Mouse (Mus musculus) neural tube, embryonic 13.5 days (tissue): Measurements from ENCODE around the gene Hivep3. TPM values are rescaled to one million over a fixed set of nuclear protein-coding genes. Genes with fewer than 3 reads are reported as not detected.

ENCODE experiments used
- ATAC-seq: fragments of 200-750 bp; cut with Nextera tagmentation; 2 replicates; pipeline ENCODE4 v1.8.0; 2017; ENCODE audit warnings: low read depth, mild to moderate bottlenecking, moderate TSS enrichment, moderate library complexity
- H3K27ac ChIP-seq: fragments of 300-500 bp; sonication (generic); replicated peaks from 2 replicates; pipeline ENCODE4 v1.5.1; 2015; ENCODE audit warnings: moderate library complexity, mild to moderate bottlenecking, inconsistent platforms
- H3K27me3 ChIP-seq: fragments of 300-500 bp; sonication (generic); 2 replicates; pipeline ENCODE4 v1.6.1; 2015; ENCODE audit warnings: mild to moderate bottlenecking, inconsistent platforms
- H3K36me3 ChIP-seq: fragments of 300-500 bp; sonication (generic); 2 replicates; pipeline ENCODE4 v1.6.1; 2015; ENCODE audit warnings: mild to moderate bottlenecking, inconsistent platforms
- H3K4me1 ChIP-seq: fragments of 300-500 bp; sonication (generic); replicated peaks from 2 replicates; pipeline ENCODE4 v1.6.1; 2015; ENCODE audit warnings: inconsistent platforms
- H3K4me2 ChIP-seq: fragments of 300-500 bp; sonication (generic); 2 replicates; pipeline ENCODE4 v1.6.1; 2015; ENCODE audit warnings: inconsistent platforms, mild to moderate bottlenecking, moderate library complexity
- H3K4me3 ChIP-seq: fragments of 300-500 bp; sonication (generic); 2 replicates; pipeline ENCODE4 v1.5.1; 2015; ENCODE audit warnings: mild to moderate bottlenecking, inconsistent platforms
- H3K9ac ChIP-seq: fragments of 300-500 bp; sonication (generic); 2 replicates; pipeline ENCODE4 v1.6.1; 2015; ENCODE audit warnings: moderate library complexity, mild to moderate bottlenecking, inconsistent platforms
- H3K9me3 ChIP-seq: fragments of 300-500 bp; sonication (generic); 2 replicates; pipeline ENCODE4 v1.6.1; 2016; ENCODE audit warnings: inconsistent platforms
- WGBS: fragments of 180-500 bp; shearing (Covaris S2); methylation state at CpG from one replicate; pipeline ENCODE4 v1.1.7; 2015; 5-methylcytosine and 5-hydroxymethylcytosine counted together
- polyA plus RNA-seq: library from polyadenylated mRNA; unstranded; fragments of >200 nt; fragmentation: Nextera tagmentation; extraction: Ambion mirVana; gene quantifications from 2 replicates; pipeline ENCODE4 v1.2.1, GENCODE M21; 2015

The Hivep3 gene
- polyA plus RNA-seq, 1 experiment from 2014 or later: 20.6 TPM

DNA sequence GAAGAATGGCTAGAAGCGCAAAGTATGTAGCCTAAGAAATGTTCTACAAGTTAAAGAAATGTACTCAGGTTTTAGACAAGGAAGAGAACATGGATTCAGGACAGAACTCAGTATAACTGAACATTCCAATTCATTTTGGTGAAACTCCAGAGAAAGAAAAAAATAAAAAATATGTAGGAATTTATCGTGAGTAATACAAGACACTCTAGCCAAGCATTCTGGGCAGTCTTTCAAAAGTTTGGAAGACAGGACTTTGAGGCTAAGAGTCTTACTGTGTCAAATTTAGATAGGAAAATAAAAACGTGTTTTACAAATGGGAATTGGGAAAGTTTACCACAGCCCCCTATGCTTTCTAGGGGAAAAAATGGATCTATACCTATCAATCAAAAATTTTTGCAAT lies 350.1 kb downstream of the Hivep3 start:
- ATAC-seq: no peak
- no peak overlapping the region for H3K9ac ChIP-seq
- no peaks in the 10 kb centered on the region for H3K4me1 ChIP-seq
- H3K9me3 ChIP-seq: no peaks in the 10 kb centered on the region
- 80% methylated on average over 3 of the region's 3 CpGs for WGBS
- H3K27me3 ChIP-seq: no peaks in the 10 kb centered on the region
- H3K4me3 ChIP-seq: no peak overlapping the region
- H3K27ac ChIP-seq: no peak overlapping the region
- no peak overlapping the region for H3K4me2 ChIP-seq
- no peaks in the 10 kb centered on the region for H3K36me3 ChIP-seq

DNA sequence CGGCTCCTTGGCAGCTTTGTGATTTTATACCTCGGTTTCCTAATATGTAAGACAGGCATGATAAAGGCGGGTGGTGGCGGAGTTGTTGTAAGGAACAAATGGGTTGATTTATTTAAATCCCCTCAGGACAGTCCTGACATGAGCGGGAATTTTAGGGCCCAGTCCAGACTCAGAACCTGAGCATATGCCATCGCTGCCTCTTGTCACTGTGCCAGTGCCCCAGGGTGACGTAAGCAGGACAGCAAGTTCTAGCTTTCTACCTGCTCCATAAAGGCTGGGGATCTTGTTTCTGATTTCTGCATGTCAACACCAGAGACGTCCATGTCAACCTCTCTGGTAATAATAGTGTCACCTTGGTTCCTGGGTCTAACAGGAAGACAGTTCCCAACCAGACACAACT lies 356.0 kb downstream of the Hivep3 start:
- Histone ChIP-seq H3K9me3 (no peaks in the 10 kb centered on the region), H3K27ac (no peak overlapping the region), H3K36me3 (no peaks in the 10 kb centered on the region), H3K9ac (no peak overlapping the region), H3K27me3 (no peaks in the 10 kb centered on the region), H3K4me1 (0 out of 2 replicates have a peak, but pooled peaks cover 4% of the 10 kb centered on the region), H3K4me3 (no peak overlapping the region), H3K4me2 (no peak overlapping the region)
- no peak for ATAC-seq
- WGBS: 70% methylated on average over 8 of the region's 8 CpGs

DNA sequence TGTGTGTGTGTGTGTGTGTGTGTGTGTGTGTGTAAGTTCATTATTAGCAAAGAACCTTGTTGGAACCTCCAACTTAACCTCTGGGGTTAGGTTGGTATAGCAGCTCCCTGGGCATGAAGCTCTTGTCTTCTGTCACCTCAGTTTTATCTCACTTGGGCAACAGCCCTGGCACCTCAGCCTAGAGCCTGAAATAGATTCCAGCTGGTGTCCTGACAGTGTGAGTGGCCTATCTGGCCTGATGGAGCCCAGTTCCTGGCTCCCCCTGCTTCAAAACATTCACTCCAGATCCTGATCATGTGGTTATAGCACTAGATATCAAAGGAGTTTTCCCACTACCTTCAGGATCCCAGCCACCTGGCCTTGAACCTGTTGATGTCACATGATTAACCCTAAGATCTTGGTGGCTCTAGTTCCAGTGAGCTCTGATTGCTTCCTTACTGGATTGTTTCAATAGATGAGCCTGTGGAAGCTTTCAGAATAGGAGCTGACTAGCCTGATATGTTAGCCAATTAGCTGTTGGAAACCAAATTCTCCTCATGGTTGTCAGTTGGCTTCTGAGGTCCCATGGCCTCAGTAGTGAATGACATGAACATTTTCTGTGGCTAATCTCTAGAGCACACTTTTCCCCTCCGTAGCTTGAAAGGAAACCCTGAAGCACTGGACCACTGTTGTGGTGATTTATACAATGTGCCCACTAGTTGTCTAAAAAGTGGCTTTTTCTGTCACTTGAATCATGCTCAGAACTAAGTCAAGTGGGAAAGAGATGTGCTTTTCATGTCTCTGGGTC lies 358.6 kb downstream of the Hivep3 start:
- no peak overlapping the region for H3K27ac ChIP-seq
- peaks cover 14% of the 10 kb centered on the region; the same call in 1 of the 2 replicates for H3K36me3 ChIP-seq
- H3K4me3 ChIP-seq: no peak overlapping the region
- 0 out of 2 replicates have a peak, but pooled peaks cover 4% of the 10 kb centered on the region for H3K4me1 ChIP-seq
- no peak overlapping the region for H3K9ac ChIP-seq
- ATAC-seq: no peak
- no peaks in the 10 kb centered on the region for H3K27me3 ChIP-seq
- no peak overlapping the region for H3K4me2 ChIP-seq
- 81% methylated on average over 1 of the region's 1 CpGs for WGBS
- no peaks in the 10 kb centered on the region for H3K9me3 ChIP-seq

DNA sequence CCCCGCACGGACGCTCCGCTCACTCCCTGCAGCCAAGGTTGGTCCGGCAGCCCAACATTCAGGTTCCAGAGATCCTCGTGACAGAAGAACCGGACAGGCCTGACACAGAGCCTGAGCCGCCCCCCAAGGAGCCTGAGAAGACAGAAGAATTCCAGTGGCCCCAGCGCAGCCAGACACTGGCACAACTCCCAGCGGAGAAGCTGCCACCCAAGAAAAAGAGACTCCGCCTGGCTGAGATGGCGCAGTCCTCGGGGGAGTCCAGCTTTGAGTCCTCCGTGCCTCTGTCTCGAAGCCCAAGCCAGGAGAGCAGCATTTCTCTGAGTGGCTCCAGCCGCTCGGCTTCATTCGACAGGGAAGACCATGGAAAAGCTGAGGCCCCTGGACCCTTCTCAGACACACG lies 363.4 kb downstream of the Hivep3 start:
- Histone ChIP-seq H3K4me1 (no peaks in the 10 kb centered on the region), H3K4me3 (no peak overlapping the region), H3K36me3 (peaks cover 35% of the 10 kb centered on the region), H3K9ac (no peak overlapping the region), H3K4me2 (no peak overlapping the region), H3K27ac (no peak overlapping the region), H3K27me3 (no peaks in the 10 kb centered on the region), H3K9me3 (peaks cover 26% of the 10 kb centered on the region)
- WGBS: 93% methylated on average over 19 of the region's 19 CpGs
- ATAC-seq: no peak

DNA sequence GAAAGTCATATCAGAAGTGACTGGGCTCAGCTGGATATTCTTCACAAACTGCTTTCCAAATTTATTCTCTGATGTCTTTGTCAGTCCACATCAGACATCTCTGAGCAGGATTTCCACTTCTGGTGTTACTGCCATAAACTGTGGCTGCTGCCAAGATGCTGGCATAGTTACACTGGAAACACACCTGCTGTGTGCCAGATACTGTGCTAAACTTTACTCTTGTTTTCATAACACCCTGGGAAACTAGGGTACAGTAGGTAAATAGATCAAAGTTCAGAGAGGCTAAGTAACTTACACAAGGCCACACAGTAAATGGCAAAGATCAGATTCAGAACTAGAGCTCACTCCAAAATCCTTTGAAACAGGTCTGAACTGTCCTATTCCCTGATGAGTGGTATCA lies 367.6 kb downstream of the Hivep3 start:
- no peak overlapping the region for H3K27ac ChIP-seq
- peaks cover 30% of the 10 kb centered on the region for H3K36me3 ChIP-seq
- H3K9me3 ChIP-seq: peaks cover 26% of the 10 kb centered on the region
- no peak overlapping the region for H3K4me2 ChIP-seq
- H3K4me1 ChIP-seq: no peaks in the 10 kb centered on the region
- ATAC-seq: no peak
- H3K9ac ChIP-seq: no peak overlapping the region
- no peak overlapping the region for H3K4me3 ChIP-seq
- H3K27me3 ChIP-seq: no peaks in the 10 kb centered on the region

DNA sequence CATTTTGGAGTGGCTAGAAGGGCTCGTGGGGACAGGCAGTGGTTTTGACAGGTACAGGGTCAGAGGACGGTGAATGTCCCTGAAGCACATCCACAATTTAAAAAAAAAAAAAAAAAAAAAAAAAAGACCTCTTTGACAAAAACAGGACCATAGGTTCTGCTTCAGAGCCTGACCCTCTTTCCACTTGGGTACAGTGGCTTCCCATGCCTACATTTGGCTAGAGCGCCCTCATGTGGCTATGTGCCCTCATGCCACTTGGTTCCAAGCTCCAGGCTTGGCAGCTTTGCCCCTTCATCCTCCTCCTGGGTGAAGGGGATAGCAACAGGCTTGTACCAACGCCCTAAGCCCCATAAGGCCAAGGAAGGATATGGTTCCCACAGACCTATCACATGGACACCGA lies 371.0 kb downstream of the Hivep3 start:
- Histone ChIP-seq H3K4me3 (no peak overlapping the region), H3K9ac (no peak overlapping the region), H3K27ac (no peak overlapping the region), H3K36me3 (no peaks in the 10 kb centered on the region), H3K4me1 (no peaks in the 10 kb centered on the region), H3K27me3 (no peaks in the 10 kb centered on the region), H3K4me2 (no peak overlapping the region), H3K9me3 (peaks cover 4% of the 10 kb centered on the region)
- ATAC-seq: no peak
- WGBS: 45% methylated on average over 5 of the region's 5 CpGs

DNA sequence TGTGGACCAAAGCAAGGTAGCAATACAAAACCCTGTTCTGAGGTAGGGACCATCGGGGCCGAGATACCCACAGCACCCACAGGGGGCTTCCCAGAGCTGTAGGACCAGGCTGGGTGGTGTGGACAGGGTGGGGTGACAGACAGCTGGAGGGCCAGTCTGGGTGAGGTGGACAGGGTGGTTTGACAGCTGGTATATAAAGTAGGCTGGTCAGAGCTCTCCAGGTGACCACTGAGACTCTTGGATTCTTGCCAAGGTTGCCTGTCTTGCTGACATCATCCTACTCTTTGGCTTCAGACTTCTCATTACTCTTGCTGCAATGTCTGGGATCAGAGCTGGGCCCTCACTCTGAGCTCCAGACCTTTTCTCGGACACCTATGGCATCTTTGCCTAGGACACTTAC lies 372.8 kb downstream of the Hivep3 start:
- Histone ChIP-seq H3K4me2 (no peak overlapping the region), H3K27ac (no peak overlapping the region), H3K36me3 (no peaks in the 10 kb centered on the region), H3K4me1 (no peaks in the 10 kb centered on the region), H3K27me3 (no peaks in the 10 kb centered on the region), H3K9me3 (no peaks in the 10 kb centered on the region), H3K4me3 (no peak overlapping the region), H3K9ac (no peak overlapping the region)
- 85% methylated on average over 3 of the region's 3 CpGs for WGBS
- ATAC-seq: no peak

DNA sequence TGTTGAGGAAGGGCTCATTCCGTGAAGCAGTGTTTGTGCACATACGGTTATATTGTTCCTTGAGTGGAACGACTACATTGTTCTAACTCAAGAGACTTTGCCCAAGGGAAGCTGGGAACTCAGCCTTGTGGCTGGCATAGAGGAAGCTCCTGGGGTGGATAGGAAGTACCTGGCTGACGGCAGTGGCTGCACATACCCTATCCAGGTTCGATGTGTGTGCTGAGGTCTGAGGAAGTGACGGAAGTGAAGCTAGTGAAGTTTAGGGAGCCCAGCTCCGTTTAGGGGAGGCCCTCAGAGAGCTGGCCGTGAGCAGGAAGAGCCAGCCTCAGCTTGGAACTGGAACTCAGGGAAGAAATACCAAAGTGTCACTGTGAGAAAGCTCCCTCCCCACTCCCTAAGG lies 374.2 kb downstream of the Hivep3 start:
- no peaks in the 10 kb centered on the region for H3K9me3 ChIP-seq
- ATAC-seq: no peak
- H3K9ac ChIP-seq: no peak overlapping the region
- H3K36me3 ChIP-seq: no peaks in the 10 kb centered on the region
- no peak overlapping the region for H3K4me2 ChIP-seq
- H3K27ac ChIP-seq: no peak overlapping the region
- H3K27me3 ChIP-seq: no peaks in the 10 kb centered on the region
- WGBS: 75% methylated on average over 8 of the region's 8 CpGs
- no peaks in the 10 kb centered on the region for H3K4me1 ChIP-seq
- H3K4me3 ChIP-seq: no peak overlapping the region

DNA sequence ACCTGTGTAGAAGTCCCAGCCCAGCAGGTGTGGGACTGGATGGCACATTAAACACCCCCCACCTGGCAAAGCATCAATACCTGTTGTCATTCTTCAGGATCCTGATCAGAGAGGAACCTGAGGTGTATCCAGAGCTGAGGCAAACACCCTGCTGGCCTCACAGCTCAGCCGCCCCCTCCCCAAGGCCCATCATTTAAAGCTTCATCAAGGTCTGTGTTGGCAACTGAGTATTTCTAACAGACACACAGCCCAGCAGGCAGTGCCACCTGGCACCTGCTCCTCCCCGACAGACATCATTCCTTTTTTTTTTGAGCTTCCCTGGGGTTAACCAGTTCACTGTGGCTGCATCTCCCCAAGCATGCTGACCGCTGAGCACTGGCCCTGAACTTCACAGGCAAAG lies 381.9 kb downstream of the Hivep3 start:
- Histone ChIP-seq H3K27ac (no peak overlapping the region), H3K4me2 (no peak overlapping the region), H3K9me3 (peaks cover 4% of the 10 kb centered on the region; the same call in 1 of the 2 replicates), H3K4me3 (no peak overlapping the region), H3K27me3 (no peaks in the 10 kb centered on the region), H3K4me1 (no peaks in the 10 kb centered on the region), H3K9ac (no peak overlapping the region), H3K36me3 (no peaks in the 10 kb centered on the region)
- WGBS: 90% methylated on average over 3 of the region's 3 CpGs
- no peak for ATAC-seq

DNA sequence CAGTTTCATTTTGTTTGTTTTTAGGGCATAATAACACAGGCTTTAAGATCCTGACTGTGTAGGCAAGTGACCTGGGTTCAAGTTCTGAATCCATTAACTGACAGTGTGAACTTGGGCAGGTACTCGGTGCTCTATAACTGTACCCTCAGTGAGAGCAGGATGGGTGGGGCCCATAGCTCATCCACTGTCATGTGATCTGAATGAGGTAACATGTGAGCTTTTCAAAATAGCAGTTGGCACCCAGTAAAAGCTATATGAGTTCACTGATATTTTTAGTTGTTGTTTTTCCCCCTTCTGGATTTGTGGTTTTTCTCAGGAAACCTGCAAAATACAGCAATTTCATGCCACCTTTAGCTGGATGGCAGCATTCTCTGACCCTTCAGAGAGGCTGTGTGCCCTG lies 382.7 kb downstream of the Hivep3 start:
- Histone ChIP-seq H3K27ac (no peak overlapping the region), H3K36me3 (no peaks in the 10 kb centered on the region), H3K9ac (no peak overlapping the region), H3K9me3 (peaks cover 4% of the 10 kb centered on the region; the same call in 1 of the 2 replicates), H3K27me3 (no peaks in the 10 kb centered on the region), H3K4me1 (no peaks in the 10 kb centered on the region), H3K4me2 (no peak overlapping the region), H3K4me3 (no peak overlapping the region)
- no peak for ATAC-seq
- 93% methylated on average over 1 of the region's 1 CpGs for WGBS

DNA sequence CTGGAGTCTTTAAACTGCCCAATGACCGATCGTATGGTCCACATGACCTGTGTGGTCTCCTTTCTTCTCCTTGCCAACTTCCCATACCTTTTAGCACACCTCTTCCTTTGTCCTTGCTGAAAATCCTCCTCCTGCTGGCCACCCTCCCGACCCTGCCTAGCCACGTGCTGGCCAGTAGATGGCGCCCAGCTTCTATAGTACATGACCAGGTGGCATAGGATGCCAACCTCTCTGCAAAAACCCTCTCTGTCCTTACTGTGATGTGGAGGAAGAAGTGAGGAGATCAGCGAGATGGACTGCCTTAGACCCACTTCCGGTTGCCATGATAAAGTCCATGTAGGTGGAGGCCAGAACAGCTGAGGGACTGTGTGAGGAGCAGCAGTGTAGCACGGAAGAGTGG lies 386.7 kb downstream of the Hivep3 start:
- Histone ChIP-seq H3K27ac (no peak overlapping the region), H3K9me3 (peaks cover 4% of the 10 kb centered on the region; the same call in 1 of the 2 replicates), H3K4me3 (no peak overlapping the region), H3K4me2 (no peak overlapping the region), H3K9ac (no peak overlapping the region), H3K36me3 (0 out of 2 replicates have a peak, but pooled peaks cover 3% of the 10 kb centered on the region), H3K27me3 (no peaks in the 10 kb centered on the region), H3K4me1 (no peaks in the 10 kb centered on the region)
- peak; percentile 33; the same call in 1 of the 2 replicates for ATAC-seq
- 32% methylated on average over 8 of the region's 8 CpGs for WGBS

DNA sequence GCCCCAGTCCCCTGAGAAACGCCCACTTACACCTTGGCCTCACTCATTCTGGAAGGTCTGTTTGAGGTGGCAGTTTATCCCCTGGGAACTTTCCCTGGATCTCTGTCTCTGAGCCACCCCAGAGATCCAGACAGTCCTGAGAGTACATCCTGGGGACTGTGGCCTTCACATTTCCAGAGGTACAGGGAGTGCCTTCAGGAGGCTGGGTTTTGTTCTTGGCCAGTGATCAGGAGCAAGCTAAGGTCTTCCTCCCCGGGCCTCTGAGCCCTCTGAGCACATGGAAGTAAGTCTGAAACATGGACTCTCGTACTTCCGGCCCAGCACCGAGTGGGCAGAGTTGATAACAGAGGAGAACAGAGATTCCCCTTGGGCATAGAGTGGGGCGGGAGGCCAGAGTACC lies 391.1 kb downstream of the Hivep3 start:
- H3K36me3 ChIP-seq: 0 out of 2 replicates have a peak, but pooled peaks cover 3% of the 10 kb centered on the region
- no peak for ATAC-seq
- no peaks in the 10 kb centered on the region for H3K27me3 ChIP-seq
- H3K9me3 ChIP-seq: no peaks in the 10 kb centered on the region
- WGBS: 93% methylated on average over 6 of the region's 6 CpGs
- no peak overlapping the region for H3K9ac ChIP-seq
- H3K4me3 ChIP-seq: no peak overlapping the region
- H3K4me1 ChIP-seq: no peaks in the 10 kb centered on the region
- no peak overlapping the region for H3K4me2 ChIP-seq
- no peak overlapping the region for H3K27ac ChIP-seq

DNA sequence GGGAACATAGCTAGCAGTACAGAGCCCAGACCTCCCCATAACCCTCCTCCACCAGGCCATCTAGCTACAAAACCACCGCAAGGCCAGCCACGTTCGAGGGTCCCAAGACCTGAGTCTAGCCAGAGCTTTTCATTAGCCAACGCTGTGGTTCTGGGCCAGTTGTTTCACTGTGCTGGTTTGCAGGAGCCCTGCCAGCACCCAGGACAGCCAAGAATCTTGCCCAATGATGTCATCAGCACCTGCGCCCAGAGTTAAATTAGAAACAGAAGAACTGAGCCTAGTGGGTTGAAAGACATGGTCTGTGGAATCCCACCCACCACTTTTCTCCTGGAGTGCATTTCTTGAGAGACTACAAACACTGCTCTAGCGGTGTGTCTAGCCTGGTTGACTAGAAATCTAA lies 392.5 kb downstream of the Hivep3 start:
- H3K4me2 ChIP-seq: no peak overlapping the region
- no peak overlapping the region for H3K27ac ChIP-seq
- H3K9ac ChIP-seq: no peak overlapping the region
- H3K9me3 ChIP-seq: no peaks in the 10 kb centered on the region
- H3K27me3 ChIP-seq: no peaks in the 10 kb centered on the region
- 92% methylated on average over 6 of the region's 6 CpGs for WGBS
- no peak for ATAC-seq
- peaks cover 13% of the 10 kb centered on the region for H3K4me1 ChIP-seq
- H3K4me3 ChIP-seq: no peak overlapping the region
- H3K36me3 ChIP-seq: 0 out of 2 replicates have a peak, but pooled peaks cover 3% of the 10 kb centered on the region
